Mouse (Mus musculus): ENCODE data around the gene Exoc3. TPM values are rescaled to one million over a fixed set of nuclear protein-coding genes. Genes with fewer than 3 reads are reported as not detected.
A peak's percentile ranks its signal among the peaks of the same experiment; 100 is the strongest.

Gene Exoc3
- total RNA-seq (2021), result 10 to 100 TPM; 47.3 to 53.5 TPM
- long read RNA-seq, experiment 1, full-length matches to known transcripts, result 54 of 97 reads
- long read RNA-seq, experiment 1, partial matches to known transcripts, result 20 of 97 reads
- long read RNA-seq, experiment 1, other reads (novel, unspliced or antisense), result 23 of 97 reads
- long read RNA-seq, experiment 2, full-length matches to known transcripts, result 36 of 64 reads
- long read RNA-seq, experiment 2, partial matches to known transcripts, result 8 of 64 reads
- long read RNA-seq, experiment 2, other reads (novel, unspliced or antisense), result 20 of 64 reads

- peak; percentile 95 for DNase-seq
Observed at GRCm38 (mm10) chr13:74208317-74208985, at the start of gene Exoc3. TSS of gene Exoc3 (minus strand) at chr13:74208732.

DNA sequence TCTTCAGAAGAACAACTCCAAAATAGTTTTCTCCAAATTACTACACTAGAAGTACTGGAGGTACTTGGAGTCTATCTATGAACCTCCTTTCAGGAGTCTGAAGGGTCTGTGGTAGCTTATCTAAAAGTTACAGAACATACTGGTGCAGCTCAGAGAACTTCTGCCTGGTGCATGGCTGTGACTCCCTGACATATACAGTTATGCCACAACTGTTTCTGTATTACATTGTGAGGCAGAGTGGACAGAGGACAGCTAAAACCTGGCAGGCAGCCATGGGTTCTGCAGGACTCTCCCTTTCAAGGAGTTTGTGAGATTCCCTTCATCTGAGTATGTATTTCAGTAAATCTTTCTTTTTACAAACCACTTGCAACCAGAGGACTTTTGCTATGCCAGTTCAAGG lies 38.0 kb upstream of the Exoc3 start:
- peak; percentile 59 for DNase-seq

GRCm38 (mm10) chr13:74245899-74246231 lies 37.3 kb upstream of the Exoc3 start:
- no peak for DNase-seq

DNA sequence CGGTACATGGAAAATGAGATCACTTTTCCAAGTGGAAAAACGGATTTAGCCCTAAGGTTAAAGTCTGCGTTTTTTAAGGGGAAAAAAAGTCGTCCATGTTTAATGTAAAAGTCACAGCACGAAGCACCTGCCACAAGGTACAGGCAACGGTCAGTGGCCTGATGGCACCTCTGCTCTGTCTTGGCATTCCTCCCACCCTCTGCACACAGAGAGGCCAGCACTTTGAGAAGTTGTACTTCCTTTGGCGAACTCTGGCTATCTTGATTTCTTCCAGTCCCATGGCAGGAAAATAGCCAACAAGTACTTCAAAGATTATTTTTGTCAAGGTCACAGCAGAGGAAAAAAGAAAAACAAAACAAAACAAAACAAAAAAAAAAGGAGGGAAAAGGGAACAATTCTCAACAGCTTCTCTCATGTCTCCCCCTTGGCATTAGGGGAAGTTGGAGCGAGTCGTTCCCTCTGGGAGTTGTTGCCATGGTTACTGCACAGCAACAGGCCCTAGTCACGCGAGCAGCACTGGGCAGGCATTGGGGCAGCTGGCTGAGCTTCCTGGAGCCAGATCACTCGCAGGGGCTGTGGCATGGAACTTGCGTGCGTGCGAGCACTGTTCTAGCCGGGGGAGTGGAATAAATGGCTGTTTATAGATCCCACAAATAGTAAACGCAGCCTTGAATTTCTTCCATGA lies 36.8 kb upstream of the Exoc3 start:
- peak; percentile 86 for DNase-seq

DNA sequence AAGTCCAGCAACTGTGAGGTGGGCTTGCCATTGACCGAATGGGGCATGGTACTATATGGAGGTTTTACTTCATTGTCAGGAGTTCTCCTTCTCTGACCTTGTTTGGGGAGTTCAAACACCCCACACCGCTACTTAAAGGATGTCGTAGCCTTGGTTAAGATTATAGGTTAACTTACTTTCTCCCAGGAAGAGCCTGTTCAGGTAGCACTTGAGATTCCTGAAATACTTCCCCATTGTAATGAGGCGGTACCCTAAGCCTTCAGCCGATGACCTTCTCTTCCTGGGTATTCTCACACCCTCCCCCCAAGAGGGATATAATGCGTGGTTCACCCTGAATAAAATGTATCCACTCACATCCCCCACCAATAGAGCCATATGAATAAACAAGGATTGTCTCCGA lies 29.0 kb upstream of the Exoc3 start:
- no peak for DNase-seq

- DNase-seq, result no peak
Observed at GRCm38 (mm10) chr13:74220659-74221058, 12.1 kb upstream of the Exoc3 start.

DNA sequence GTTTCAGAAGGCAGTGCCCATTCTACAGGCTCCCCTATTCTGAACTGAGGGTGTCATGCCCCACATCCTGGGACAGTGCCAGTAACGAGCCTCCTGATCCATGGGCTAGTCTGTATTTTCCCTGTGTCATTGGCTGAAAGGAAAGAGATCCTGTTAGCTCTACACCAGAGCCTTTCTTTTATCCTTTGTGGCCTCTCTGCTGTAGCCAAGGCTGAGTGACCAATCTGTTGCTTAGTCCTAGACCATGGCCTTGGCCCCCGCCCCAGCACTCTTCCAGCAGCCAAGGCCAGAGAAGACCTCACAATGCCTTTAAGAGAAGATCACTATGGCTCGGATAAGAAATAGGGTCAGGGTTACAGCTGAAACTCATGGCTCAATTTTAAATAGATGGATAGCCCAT lies 9.9 kb upstream of the Exoc3 start:
- DNase-seq, result peak; percentile 59

GRCm38 (mm10) chr13:74208986-74209345 lies 434 bp upstream of the Exoc3 start:
- DNase-seq, result peak; percentile 40

- no peak for DNase-seq
Observed at GRCm38 (mm10) chr13:74196451-74196850, 12.1 kb downstream of the Exoc3 start.

DNA sequence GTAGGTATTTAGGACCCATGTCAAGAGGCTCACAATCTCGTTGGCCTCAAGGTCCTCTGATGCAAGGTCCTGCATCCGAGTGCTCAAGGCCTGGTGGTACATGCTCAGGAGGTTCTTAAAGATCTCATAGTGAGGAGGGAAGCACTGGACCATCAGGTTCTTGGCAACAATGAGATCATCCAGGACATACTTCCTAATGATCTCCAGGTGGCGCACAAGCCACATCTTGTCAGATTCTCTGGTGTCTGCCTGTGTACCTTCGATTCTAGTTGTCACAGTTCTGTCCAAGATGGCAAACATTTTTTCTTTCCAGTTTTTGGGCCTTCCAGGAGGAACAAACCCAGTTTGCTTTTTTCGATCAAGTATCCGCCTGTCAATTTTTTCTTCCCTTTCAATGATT lies 15.9 kb downstream of the Exoc3 start:
- peak; percentile 14 for DNase-seq

DNA sequence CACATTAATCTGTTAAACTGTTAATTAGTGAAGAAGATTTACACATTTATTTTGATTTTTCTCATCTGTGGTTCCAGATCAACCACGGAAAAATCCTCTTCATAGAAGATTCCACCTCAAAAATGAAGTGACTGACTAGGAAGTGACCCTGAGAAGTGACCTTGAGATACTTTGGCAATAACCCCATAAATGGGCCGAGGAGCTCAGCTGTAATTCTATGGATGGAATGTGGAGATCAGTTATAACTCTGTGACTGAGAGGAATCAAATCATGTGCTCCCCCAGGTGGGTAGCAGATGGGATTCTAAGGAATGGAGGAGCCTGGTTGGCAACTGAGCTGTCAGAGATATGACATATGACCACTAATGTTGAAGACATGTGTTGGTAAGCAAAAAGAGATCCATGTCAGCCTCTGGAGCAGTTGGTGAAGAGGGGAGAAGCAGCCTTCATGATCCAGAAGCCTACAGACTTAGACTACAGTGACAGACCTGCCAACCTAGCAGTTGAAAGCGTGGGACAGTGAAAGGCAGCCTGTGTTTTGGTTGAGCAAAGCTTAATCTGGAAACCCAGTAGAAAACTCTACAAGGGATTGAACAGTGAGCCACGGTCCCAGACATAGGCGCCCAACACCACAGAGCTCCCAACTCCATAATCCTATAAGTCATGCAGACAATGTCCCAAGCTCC lies 25.4 kb downstream of the Exoc3 start:
- no peak for DNase-seq

DNA sequence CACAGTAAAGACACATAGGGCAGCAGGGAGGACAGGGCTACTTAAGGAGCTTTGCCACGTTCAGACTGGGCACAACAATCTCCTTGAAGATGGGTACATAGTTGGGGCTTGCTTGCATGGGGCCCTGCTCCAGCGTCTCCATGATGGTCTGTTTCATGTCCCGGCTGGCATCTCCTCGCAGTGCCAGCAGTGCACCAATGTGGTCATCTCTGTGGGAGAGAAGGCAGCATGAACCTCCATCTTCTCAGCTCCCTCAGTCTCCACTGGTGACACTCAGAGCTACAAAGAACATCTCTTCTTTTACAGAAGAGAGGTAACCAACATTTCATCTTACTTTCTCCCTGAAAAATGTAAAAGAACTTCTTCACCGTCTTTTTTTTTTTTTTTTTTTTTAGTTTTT lies 36.5 kb downstream of the Exoc3 start:
- DNase-seq, result no peak

- no peak for DNase-seq
Observed at GRCm38 (mm10) chr13:74169446-74170164, 38.9 kb downstream of the Exoc3 start.

GRCm38 (mm10) chr13:74167492-74167891 lies 41.0 kb downstream of the Exoc3 start:
- peak; percentile 14 for DNase-seq

- no peak for DNase-seq
Observed at GRCm38 (mm10) chr13:74167057-74167413, 41.5 kb downstream of the Exoc3 start.

DNA sequence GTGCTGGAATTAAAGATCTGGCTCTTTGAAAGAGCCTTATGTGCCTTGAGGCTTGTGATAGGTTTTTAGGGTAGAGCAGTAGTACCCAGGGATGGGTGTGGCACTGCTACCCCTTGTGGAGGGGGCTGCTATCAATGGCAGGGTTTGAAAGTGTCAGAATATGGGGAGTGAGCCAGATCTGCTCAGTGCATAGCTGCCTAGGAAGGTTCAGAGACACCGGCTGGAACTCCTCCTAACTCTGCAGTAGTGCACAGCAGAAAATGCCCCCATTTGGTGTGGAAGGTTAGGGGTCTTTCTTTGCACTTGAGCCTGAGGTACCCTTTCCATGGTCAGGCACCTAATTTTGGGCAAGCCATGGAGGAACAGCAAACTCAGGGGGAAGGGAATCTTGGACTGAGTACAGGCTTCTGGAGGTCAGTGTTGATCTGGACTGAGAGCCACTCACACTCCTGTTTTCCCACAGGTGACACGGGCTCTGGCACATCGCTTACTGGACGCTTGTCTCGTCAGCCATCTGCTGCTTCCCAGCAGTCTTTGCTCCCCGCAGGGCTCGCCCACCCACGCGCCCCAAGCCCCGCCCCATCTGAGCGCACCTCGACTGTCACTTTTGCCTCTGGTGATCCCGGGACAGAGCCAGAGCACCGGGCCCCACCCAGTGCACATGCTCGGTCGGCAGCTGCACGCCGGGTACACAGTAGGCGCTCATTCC lies 42.0 kb downstream of the Exoc3 start:
- DNase-seq, result peak; percentile 73

- no peak for DNase-seq
Observed at GRCm38 (mm10) chr13:74147327-74147726, 61.2 kb downstream of the Exoc3 start.

DNA sequence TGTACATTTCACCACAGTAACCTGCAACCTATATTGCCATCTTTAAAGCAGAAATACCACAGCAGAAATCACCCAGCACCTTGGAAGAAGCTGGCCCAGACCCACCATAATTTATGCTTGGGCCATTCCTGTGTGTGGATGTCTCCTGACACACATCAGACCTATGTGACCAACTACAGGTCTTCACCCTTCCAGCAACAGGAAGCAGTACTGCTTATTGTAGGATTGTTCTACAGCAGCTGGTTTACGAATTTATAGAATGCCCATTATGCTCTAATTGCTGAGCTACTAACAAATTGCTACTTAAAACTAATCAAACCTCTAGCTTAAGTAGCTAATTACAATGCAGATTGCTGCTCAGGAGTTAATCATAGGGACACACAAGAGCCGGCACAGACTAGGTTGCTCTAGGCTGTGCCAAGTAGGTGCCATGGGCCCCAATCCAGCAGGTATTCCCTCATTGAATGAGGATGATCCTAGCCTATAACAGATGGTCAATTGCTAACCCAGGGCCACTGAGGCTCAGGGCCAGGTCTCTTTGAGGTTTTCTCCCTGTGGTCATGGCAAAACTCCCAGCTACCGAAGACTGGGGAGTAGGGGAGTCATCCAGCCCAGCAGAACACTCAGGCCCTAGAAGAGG lies 62.4 kb downstream of the Exoc3 start:
- DNase-seq, result no peak

DNA sequence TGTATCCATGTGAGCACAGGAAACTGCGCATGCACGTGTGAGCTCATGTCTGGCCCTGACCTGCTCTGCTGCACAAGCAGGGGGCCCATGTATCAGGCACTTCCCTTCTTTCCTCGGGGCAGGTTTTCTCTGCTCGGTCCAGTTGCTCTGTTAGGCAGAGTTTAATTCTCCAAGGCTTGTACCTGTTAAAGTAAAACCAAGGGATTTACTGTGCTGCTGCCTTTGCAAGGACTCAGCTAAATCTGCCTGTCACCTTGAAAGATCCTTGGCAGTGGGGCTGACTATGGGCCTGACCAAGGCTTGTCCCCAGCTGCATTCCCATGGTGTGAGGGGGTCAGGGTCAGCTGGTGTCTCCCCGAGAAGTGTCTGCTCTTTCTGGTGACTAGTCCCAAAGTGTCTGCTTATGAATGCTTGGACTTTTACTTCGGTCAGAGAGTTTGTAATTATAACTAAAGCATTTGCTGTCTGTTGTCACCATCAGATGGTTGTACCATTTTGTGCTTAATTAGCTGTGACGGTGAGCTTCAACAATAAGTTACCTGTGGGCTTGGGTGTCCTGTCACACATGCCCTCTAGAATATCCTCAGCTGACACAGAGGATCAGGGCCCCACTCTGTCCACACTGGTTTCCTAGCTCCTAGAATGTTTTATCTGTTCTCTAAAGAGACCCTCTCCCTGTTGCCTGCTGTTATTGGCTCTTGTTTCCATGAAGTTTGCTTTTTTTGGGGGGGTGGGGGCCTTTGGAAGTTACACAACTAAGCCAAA lies 64.2 kb downstream of the Exoc3 start:
- DNase-seq, result no peak

- DNase-seq, result no peak
Observed at GRCm38 (mm10) chr13:74143282-74143681, 65.2 kb downstream of the Exoc3 start.

GRCm38 (mm10) chr13:74140793-74141192 lies 67.7 kb downstream of the Exoc3 start:
- no peak for DNase-seq
